Mouse (Mus musculus) thymus, postnatal 10 days (tissue): Measurements from ENCODE around the gene Litaf.
"Not testable (repeated sequence)": the region's sequence is repeated elsewhere in the genome, so short reads cannot be mapped to it uniquely, and the experiment has no call there.

ENCODE experiments used
- DNase-seq, 2 experiments: peaks; one replicate each; pipeline ENCODE4 v3.0.0; 2021; ENCODE audit warnings: low spot score in 2 of 2

The Litaf gene

GRCm38 (mm10) chr16:11022113-11022489, 43.9 kb downstream of the Litaf start:
- DNase-seq = no peak

GRCm38 (mm10) chr16:11021403-11022112, 44.4 kb downstream of the Litaf start:
- no peak for DNase-seq

- DNase-seq = no peak
Measured at GRCm38 (mm10) chr16:11017807-11018595, 48.0 kb downstream of the Litaf start.

- no peak for DNase-seq
Measured at GRCm38 (mm10) chr16:11016353-11016752, 49.6 kb downstream of the Litaf start.

GRCm38 (mm10) chr16:11014407-11014806, 51.5 kb downstream of the Litaf start:
- no peak for DNase-seq

- not testable (repeated sequence) for DNase-seq
Measured at GRCm38 (mm10) chr16:11013464-11014147, 52.4 kb downstream of the Litaf start.

- DNase-seq = peak; percentile 6 to 15
Measured at GRCm38 (mm10) chr16:11012571-11013463, 53.1 kb downstream of the Litaf start.

GRCm38 (mm10) chr16:11011939-11012338, 54.0 kb downstream of the Litaf start:
- no peak for DNase-seq

GRCm38 (mm10) chr16:11011206-11011605, 54.8 kb downstream of the Litaf start:
- no peak for DNase-seq

GRCm38 (mm10) chr16:11010270-11010669, 55.7 kb downstream of the Litaf start:
- no peak for DNase-seq

GRCm38 (mm10) chr16:11008162-11008991, 57.6 kb downstream of the Litaf start:
- DNase-seq = no peak

GRCm38 (mm10) chr16:11006100-11006499, 59.9 kb downstream of the Litaf start:
- DNase-seq = no peak

GRCm38 (mm10) chr16:11001703-11002659, 64.0 kb downstream of the Litaf start:
- DNase-seq = no peak

GRCm38 (mm10) chr16:10999809-11000208, 66.1 kb downstream of the Litaf start:
- no peak for DNase-seq

- no peak for DNase-seq
Measured at GRCm38 (mm10) chr16:10998224-10998623, 67.7 kb downstream of the Litaf start.

GRCm38 (mm10) chr16:10996576-10996975, 69.4 kb downstream of the Litaf start:
- DNase-seq = no peak

GRCm38 (mm10) chr16:10993032-10993744, 72.8 kb downstream of the Litaf start:
- peak; percentile 81 to 85 for DNase-seq

- no peak for DNase-seq
Measured at GRCm38 (mm10) chr16:10992090-10993031, 73.6 kb downstream of the Litaf start.
